Mouse (Mus musculus): Measurements from ENCODE around the gene Pspc1.
A peak's percentile ranks its signal among the peaks of the same experiment; 100 is the strongest.

- TF ChIP-seq CTCF (IDR thresholded peaks at IDR 0.05; ENCODE audit: borderline replicate concordance, extremely low read depth, insufficient read depth, insufficient read length) (no peak), POLR2A (IDR thresholded peaks at IDR 0.05; ENCODE audit: borderline replicate concordance, extremely low read depth, insufficient read depth, insufficient read length, poor library complexity, severe bottlenecking) (peak; percentile 70; the same call in 1 of the 2 replicates)
Observed at GRCm38 (mm10) chr14:56778200-56778932, at the start of gene Pspc1.
